Mouse (Mus musculus) heart, embryonic 11.5 days (tissue): Measurements from ENCODE around the gene Gimap7. TPM values are rescaled to one million over a fixed set of nuclear protein-coding genes. Genes with fewer than 3 reads are reported as not detected.

ENCODE experiments used
- ATAC-seq: fragments of 200-750 bp; cut with Nextera tagmentation; replicated peaks from 2 replicates; pipeline ENCODE4 v1.8.0; 2017; ENCODE audit warnings: moderate library complexity; ENCODE audit not compliant: insufficient number of reproducible peaks, low FRiP score, low TSS enrichment
- H3K27ac ChIP-seq: fragments of 300-500 bp; sonication (generic); 2 replicates; pipeline ENCODE4 v1.5.1; 2014; ENCODE audit warnings: mild to moderate bottlenecking, low read depth, low read length
- H3K27me3 ChIP-seq: fragments of 300-500 bp; sonication (generic); 2 replicates; pipeline ENCODE4 v1.6.1; 2014; ENCODE audit warnings: mild to moderate bottlenecking, low read length, mixed read lengths; ENCODE audit not compliant: control insufficient read depth, insufficient read depth
- H3K36me3 ChIP-seq: fragments of 300-500 bp; sonication (generic); 2 replicates; pipeline ENCODE4 v1.6.1; 2014; ENCODE audit warnings: mild to moderate bottlenecking, low read length, moderate library complexity, mixed read lengths; ENCODE audit not compliant: control insufficient read depth, insufficient read depth
- H3K4me1 ChIP-seq: fragments of 300-500 bp; sonication (generic); 2 replicates; pipeline ENCODE4 v1.6.1; 2014; ENCODE audit warnings: low read length; ENCODE audit not compliant: control insufficient read depth, insufficient read depth
- H3K4me2 ChIP-seq: fragments of 300-500 bp; sonication (generic); 2 replicates; pipeline ENCODE4 v1.6.1; 2014; ENCODE audit warnings: mild to moderate bottlenecking, moderate library complexity
- H3K4me3 ChIP-seq: fragments of 300-500 bp; sonication (generic); 2 replicates; pipeline ENCODE4 v1.5.1; 2014; ENCODE audit warnings: low read depth, low read length
- H3K9ac ChIP-seq: fragments of 300-500 bp; sonication (generic); 2 replicates; pipeline ENCODE4 v1.6.1; 2014; ENCODE audit warnings: mild to moderate bottlenecking, low read depth, low read length, moderate library complexity
- H3K9me3 ChIP-seq: fragments of 300-500 bp; sonication (generic); replicated peaks from 2 replicates; pipeline ENCODE4 v1.6.1; 2016; ENCODE audit warnings: low read length; ENCODE audit not compliant: control insufficient read depth
- WGBS: fragments of 180-500 bp; shearing (Covaris S2); extraction: QIAGEN DNeasy Blood & Tissue Kit; methylation state at CpG from one replicate; pipeline ENCODE4 v1.1.7; 2014; ENCODE audit not compliant: insufficient replicate concordance; 5-methylcytosine and 5-hydroxymethylcytosine counted together
- polyA plus RNA-seq: library from polyadenylated mRNA; unstranded; fragments of >200 nt; fragmentation: Nextera tagmentation; extraction: Ambion mirVana; gene quantifications from 2 replicates; pipeline ENCODE4 v1.2.1, GENCODE M21; 2014

Gimap7 gene
- polyA plus RNA-seq, 1 experiment from 2014 or later = not detected

GRCm38 (mm10) chr6:48768178-48768869, 49.9 kb downstream of the Gimap7 start:
- no peaks in the 10 kb centered on the region for H3K36me3 ChIP-seq
- no peak overlapping the region for H3K4me3 ChIP-seq
- H3K9me3 ChIP-seq = peaks cover 2% of the 10 kb centered on the region; the same call in 1 of the 2 replicates
- 65% methylated on average over 9 of the region's 9 CpGs for whole genome bisulfite sequencing
- H3K27me3 ChIP-seq = no peaks in the 10 kb centered on the region
- ATAC-seq = no peak
- no peak overlapping the region for H3K9ac ChIP-seq
- no peaks in the 10 kb centered on the region for H3K4me1 ChIP-seq
- no peak overlapping the region for H3K27ac ChIP-seq
- H3K4me2 ChIP-seq = no peak overlapping the region

DNA sequence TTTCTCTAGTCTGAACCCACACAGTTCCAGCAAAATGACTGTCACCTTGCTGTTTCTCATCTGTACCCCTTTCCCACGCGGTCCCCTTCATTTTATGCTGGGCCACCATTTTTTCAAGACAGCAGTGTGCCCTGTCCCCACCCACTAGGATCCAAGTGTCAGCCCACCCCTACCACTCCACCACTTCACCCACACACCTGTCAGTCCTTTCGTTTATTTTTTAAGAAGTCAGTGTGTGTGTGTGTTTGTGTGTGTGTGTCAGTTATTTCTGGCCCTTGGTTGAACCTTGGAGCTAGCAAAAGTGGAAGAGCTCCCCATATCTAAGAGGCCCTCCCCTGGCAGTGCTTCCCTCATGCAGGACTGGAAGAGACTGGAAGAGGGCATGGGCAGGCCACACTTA, 50.5 kb downstream of the Gimap7 start:
- Histone ChIP-seq H3K9me3 (peaks cover 2% of the 10 kb centered on the region; the same call in 1 of the 2 replicates), H3K4me3 (no peak overlapping the region), H3K9ac (no peak overlapping the region), H3K27me3 (no peaks in the 10 kb centered on the region), H3K36me3 (no peaks in the 10 kb centered on the region), H3K4me2 (no peak overlapping the region), H3K27ac (no peak overlapping the region), H3K4me1 (no peaks in the 10 kb centered on the region)
- ATAC-seq = no peak
- WGBS = 76% methylated on average over 3 of the region's 3 CpGs

DNA sequence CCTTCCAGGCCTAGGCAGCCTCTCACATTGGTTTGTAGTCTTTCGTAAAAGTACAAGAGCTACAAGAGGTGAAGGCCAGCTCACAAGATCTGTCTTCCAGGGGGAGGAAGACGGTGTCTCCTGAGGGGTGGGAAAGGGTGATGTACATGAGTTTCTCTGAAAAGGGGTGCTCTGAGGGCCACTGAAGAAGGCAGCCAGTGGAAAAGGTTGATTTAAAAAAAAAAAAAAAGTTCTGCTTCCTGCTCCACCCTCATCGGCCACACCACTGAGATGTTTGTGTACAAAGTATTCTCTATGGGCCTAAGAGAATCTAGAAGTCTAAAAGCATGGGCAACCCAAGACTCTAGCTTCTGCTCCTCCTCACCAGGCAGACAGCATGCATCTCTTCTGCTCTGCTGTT, 52.3 kb downstream of the Gimap7 start, which contains the start of gene Gimap3:
Gene Gimap3 (minus strand): TSS at position 156 of the 400 bp plus-strand sequence.
- Histone ChIP-seq H3K4me2 (no peak within 1 kb of the TSS), H3K9ac (no peak within 1 kb of the TSS), H3K27me3 (no peaks in the 10 kb centered on the region), H3K4me3 (no peak within 1 kb of the TSS), H3K4me1 (no peaks in the 10 kb centered on the region), H3K36me3 (no peaks in the 10 kb centered on the region), H3K27ac (no peak within 1 kb of the TSS), H3K9me3 (no peaks in the 10 kb centered on the region)
- WGBS = 85% methylated on average over 3 of the region's 3 CpGs
- ATAC-seq = no peak

GRCm38 (mm10) chr6:48772030-48772429, 53.6 kb downstream of the Gimap7 start:
- no peak for ATAC-seq
- no peak overlapping the region for H3K4me2 ChIP-seq
- H3K27ac ChIP-seq = no peak overlapping the region
- WGBS = 7% methylated on average over 8 of the region's 8 CpGs
- no peak overlapping the region for H3K9ac ChIP-seq
- H3K27me3 ChIP-seq = no peaks in the 10 kb centered on the region
- H3K4me3 ChIP-seq = no peak overlapping the region
- no peaks in the 10 kb centered on the region for H3K36me3 ChIP-seq
- no peaks in the 10 kb centered on the region for H3K4me1 ChIP-seq
- H3K9me3 ChIP-seq = no peaks in the 10 kb centered on the region

Other genes starting within 250 kb of the Gimap7 start
- 19.8 and 24.1 TPM in 2 replicates for gene Atp6v0e2, start 181.0 kb upstream of the Gimap7 start, polyA plus RNA-seq
- gene Lrrc61, start 163.8 kb upstream of the Gimap7 start, polyA plus RNA-seq = 6.6 and 9.6 TPM in 2 replicates
- 16.4 and 18.3 TPM in 2 replicates for gene Rarres2, start 145.8 kb upstream of the Gimap7 start, polyA plus RNA-seq
- 0.77 and 1.3 TPM in 2 replicates for gene Gm45021, start 129.0 kb upstream of the Gimap7 start, polyA plus RNA-seq
- 22.0 and 26.5 TPM in 2 replicates for gene Repin1, start 124.7 kb upstream of the Gimap7 start, polyA plus RNA-seq
- not detected in 2 replicates for gene Gm44965, start 124.7 kb upstream of the Gimap7 start, polyA plus RNA-seq
- gene Zfp775, start 116.6 kb upstream of the Gimap7 start, polyA plus RNA-seq = 5.8 and 6.0 TPM in 2 replicates
- 0.66 and 0.83 TPM in 2 replicates for gene AI854703, start 91.9 kb upstream of the Gimap7 start, polyA plus RNA-seq
- gene Gimap8, start 71.4 kb upstream of the Gimap7 start, polyA plus RNA-seq = 0.26 and 0.68 TPM in 2 replicates
- 8.8 and 10.6 TPM in 2 replicates for gene Gimap9, start 42.5 kb upstream of the Gimap7 start, polyA plus RNA-seq
- 8.6 and 10.0 TPM in 2 replicates for gene Gimap4, start 34.1 kb upstream of the Gimap7 start, polyA plus RNA-seq
- gene Gimap6, start 10.4 kb upstream of the Gimap7 start, polyA plus RNA-seq = 30.5 and 30.6 TPM in 2 replicates
- gene Gm28053, start within 50 bp of the Gimap7 start, polyA plus RNA-seq = 2.6 and 4.8 TPM in 2 replicates
- gene Gimap1, start 20.4 kb downstream of the Gimap7 start, polyA plus RNA-seq = 17.6 and 22.5 TPM in 2 replicates
- gene Gimap5, start 27.6 kb downstream of the Gimap7 start, polyA plus RNA-seq = 5.3 and 5.9 TPM in 2 replicates
- not detected in 2 replicates for gene Gimap3, start 52.2 kb downstream of the Gimap7 start, polyA plus RNA-seq
- 104 and 108 TPM in 2 replicates for gene Tmem176a, start 122.3 kb downstream of the Gimap7 start, polyA plus RNA-seq
- gene Tmem176b, start 122.9 kb downstream of the Gimap7 start, polyA plus RNA-seq = 219 and 237 TPM in 2 replicates
- not detected in 2 replicates for gene Aoc1, start 154.3 kb downstream of the Gimap7 start, polyA plus RNA-seq
- gene 1600015I10Rik, start 211.3 kb downstream of the Gimap7 start, polyA plus RNA-seq = 0.08 and 0.14 TPM in 2 replicates